Mouse (Mus musculus): ENCODE data around the gene Clca3a1. TPM values are rescaled to one million over a fixed set of nuclear protein-coding genes. Genes with fewer than 3 reads are reported as not detected.
"Not testable (repeated sequence)": the region's sequence is repeated elsewhere in the genome, so short reads cannot be mapped to it uniquely, and the experiment has no call there.

Gene Clca3a1
- polyA plus RNA-seq (2016; fragmentation: Nextera tagmentation; extraction: Ambion mirVana) = 0.31 and 0.42 TPM in 2 replicates

DNA sequence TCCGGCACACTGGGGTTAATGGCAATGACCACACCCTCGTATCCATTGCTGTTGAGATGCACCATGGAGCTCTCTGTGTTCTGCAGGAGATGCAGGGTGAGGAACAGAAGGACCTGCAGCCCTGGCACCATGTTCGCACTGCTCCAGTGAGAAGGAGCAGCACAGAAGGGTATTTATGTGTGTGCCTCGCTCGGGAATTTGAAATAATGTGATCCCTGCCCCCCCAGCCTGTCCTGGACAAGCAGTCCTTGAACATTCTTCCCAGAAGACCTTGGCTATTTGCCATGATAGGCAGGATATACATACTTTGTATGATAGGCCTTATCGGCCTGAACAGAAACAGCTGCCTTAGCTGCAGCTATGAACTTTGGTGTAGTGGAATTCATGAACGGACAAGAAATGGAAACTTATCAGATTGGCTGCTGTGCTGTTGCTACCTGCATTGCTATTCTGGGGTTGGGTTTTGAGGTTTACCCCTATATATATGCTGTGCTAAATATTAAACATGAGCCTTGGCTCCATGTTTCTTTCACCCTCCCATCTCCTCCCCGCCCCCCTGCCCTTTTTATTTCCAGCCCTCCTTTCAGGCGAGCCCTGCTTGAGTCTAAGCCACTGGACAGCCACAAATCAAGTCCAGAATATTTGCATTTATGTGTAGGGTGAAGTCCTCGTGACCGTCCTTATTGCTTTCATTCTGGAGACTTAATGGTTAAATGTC, at the start of gene Clca3a1:
Clca3a1 (minus strand) TSS at position 386 of the 718 bp plus-strand sequence.
- Histone ChIP-seq H3K27ac (no peak within 1 kb of the TSS), H3K27me3 (no peaks in the 10 kb centered on the region)
- no peak for ATAC-seq (ENCODE audit: insufficient number of reproducible peaks, insufficient read depth, low FRiP score, low TSS enrichment)

DNA sequence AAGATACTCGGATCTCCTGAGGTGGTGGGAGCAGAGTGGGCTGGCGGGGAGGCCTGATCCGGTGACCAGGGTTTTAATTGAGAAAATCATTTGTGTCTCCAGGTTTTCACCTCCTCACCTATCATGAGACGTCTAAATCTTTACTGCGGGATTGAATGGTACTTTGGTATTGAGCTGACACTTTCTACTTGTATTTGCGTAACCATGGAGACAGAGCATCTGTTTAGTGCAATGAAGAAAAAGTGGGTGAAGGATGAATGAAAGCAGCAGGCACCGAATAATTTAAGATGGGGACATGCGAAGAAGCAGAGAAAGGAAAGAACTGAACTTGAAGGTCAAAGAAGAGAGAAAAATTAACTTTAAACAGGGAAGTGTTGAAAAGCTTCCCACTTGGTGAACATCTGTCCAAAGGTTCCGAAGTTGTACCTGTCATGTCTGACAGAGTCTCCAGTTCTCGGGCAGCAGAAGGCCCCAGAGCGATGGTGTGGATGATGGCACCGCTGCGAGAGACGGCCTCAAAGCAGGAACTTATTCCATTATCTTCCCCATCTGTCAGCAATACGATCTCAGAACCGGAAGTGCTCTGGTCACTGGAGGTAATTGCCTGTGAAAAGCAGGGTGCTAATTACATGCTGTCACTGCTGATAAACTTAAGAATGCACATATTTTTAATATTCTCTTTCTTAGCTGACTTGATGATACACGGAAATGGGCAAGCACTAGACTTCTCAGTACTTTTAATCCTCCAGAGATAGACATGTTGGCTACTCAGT, 47.6 kb upstream of the Clca3a1 start:
- not testable (repeated sequence) for H3K4me1 ChIP-seq; H3K4me3 ChIP-seq; ATAC-seq (ENCODE audit: insufficient number of reproducible peaks, insufficient read depth, low FRiP score, low TSS enrichment); H3K36me3 ChIP-seq; H3K9me3 ChIP-seq; H3K9ac ChIP-seq; H3K4me2 ChIP-seq (replicated peaks); H3K27ac ChIP-seq; H3K27me3 ChIP-seq
- WGBS = 68% methylated on average over 16 of the region's 17 CpGs

More for the DNA sequence above, at the start of gene Clca3a1:
- H3K9ac ChIP-seq = no peak within 1 kb of the TSS
- H3K4me3 ChIP-seq = no peak within 1 kb of the TSS
- 70% methylated on average over 11 of the region's 11 CpGs for WGBS
- no peaks in the 10 kb centered on the region for H3K4me1 ChIP-seq
- H3K9me3 ChIP-seq = no peaks in the 10 kb centered on the region
- H3K4me2 ChIP-seq (replicated peaks) = no peak within 1 kb of the TSS
- no peaks in the 10 kb centered on the region for H3K36me3 ChIP-seq

DNA sequence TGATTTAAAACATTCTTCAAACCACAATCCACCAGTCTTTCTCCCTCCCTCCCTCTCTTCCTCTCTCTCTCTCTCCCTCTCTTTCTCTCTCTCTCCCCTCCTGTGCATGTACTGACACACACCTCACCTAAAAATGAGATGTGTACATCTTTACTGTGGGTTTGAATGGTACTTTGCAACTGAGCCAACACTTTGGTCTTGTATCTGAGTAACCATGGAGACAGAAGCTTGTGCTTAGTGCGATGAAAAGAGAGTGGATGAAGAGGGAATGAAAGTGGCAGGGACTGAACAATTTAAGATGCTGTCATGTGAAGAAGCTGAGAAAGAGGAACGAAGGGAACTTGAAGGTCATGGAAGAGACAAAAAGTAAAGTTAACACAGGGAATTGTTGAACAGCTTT, 45.8 kb upstream of the Clca3a1 start:
- 70% methylated on average over 2 of the region's 2 CpGs for WGBS
- not testable (repeated sequence) for H3K4me2 ChIP-seq (replicated peaks); H3K4me3 ChIP-seq; H3K27me3 ChIP-seq; H3K9me3 ChIP-seq; H3K4me1 ChIP-seq; H3K27ac ChIP-seq; ATAC-seq (ENCODE audit: insufficient number of reproducible peaks, insufficient read depth, low FRiP score, low TSS enrichment); H3K36me3 ChIP-seq; H3K9ac ChIP-seq

DNA sequence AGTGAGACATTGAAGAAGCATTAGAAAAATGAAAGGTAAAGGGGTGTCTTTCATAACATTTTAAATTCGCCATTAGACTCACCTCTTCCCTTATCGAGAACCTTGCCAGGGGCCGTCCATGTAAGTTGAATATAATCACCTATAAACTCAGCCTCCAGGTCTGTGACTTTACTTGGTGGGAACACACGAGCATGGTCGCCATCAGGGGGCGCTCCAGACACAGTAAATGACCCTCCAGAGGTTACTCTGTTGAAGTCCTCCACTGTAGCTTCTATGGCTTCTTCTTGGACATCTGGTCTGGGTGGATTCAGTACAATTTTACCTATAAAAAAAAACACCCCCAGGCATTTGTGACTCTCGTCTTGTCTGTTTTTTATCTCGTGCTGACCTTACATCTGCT, 41.1 kb upstream of the Clca3a1 start:
- Histone ChIP-seq H3K4me3 (no peak overlapping the region), H3K9ac (no peak overlapping the region), H3K9me3 (no peaks in the 10 kb centered on the region), H3K4me1 (no peaks in the 10 kb centered on the region), H3K4me2 (replicated peaks) (no peak overlapping the region), H3K36me3 (no peaks in the 10 kb centered on the region), H3K27me3 (no peaks in the 10 kb centered on the region), H3K27ac (no peak overlapping the region)
- no peak for ATAC-seq (ENCODE audit: insufficient number of reproducible peaks, insufficient read depth, low FRiP score, low TSS enrichment)
- 26% methylated on average over 8 of the region's 8 CpGs for WGBS

DNA sequence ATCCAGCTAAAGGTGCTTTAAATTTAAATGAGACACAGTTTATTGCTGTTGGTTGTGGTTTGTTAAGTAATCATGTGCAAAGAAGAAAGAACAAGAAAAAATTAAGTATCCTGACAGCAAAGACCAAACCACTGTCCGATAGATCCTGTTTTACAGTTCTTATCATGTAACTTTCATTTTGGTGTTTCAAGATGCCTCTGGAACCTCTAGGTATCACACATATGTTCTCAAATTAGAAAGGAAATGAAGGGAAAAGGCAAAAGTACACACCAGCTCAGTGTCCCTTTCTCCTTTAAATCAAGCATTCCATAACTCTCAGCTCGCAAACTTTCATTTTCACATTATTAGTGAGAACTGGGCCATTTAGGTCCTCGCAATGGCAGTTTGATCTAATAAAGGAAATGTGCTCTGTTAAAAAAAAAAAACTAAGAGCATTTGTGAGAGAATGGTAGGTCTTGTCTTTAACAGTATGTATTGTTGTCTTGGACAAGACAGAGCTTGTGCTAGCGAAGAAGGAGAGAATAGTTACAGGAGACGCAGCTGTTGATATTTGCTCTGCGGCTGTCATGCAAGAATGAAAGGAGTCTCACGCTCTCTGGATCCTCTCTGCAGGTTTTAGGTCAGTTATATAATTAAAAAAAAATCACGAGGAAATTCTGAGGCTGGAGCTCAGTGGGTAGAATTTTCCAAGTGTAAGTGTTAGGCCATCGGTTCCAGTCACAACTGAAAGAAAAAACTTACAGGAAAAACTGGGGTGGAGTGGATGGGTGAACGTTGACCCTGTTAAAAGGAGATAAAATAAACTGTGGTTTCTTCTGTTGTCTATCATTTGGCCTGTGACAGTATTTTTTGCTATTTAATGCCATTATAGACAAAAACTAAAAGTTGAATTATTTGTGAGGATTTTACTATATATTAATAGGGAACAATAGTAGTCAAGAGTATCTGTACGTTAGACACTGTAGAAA, 24.7 kb upstream of the Clca3a1 start:
- WGBS = 76% methylated on average over 11 of the region's 11 CpGs
- Histone ChIP-seq H3K9me3 (no peaks in the 10 kb centered on the region), H3K4me3 (no peak overlapping the region), H3K9ac (no peak overlapping the region), H3K36me3 (no peaks in the 10 kb centered on the region), H3K4me1 (no peaks in the 10 kb centered on the region), H3K4me2 (replicated peaks) (no peak overlapping the region), H3K27ac (no peak overlapping the region), H3K27me3 (no peaks in the 10 kb centered on the region)
- ATAC-seq (ENCODE audit: insufficient number of reproducible peaks, insufficient read depth, low FRiP score, low TSS enrichment) = no peak

DNA sequence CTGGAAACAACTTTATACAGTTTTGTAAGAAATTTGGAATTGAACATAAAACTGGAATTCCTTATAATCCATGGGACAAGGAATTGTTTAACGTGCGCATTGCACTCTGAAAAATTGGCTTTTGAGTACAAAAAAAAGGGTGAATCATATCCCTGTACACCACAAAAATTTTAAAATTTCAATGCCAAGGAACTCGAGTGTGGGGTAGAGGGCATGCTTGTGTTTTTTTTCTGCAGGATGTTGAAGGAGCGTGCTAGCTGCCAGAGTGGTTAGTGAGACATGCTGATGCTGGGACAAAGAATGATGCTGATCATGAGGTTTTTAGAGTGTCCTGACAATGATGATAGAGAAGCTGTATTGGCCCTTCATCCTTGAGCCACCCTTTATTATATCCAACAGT, 4.4 kb upstream of the Clca3a1 start:
- no peak overlapping the region for H3K27ac ChIP-seq
- no peak overlapping the region for H3K4me3 ChIP-seq
- no peak for ATAC-seq (ENCODE audit: insufficient number of reproducible peaks, insufficient read depth, low FRiP score, low TSS enrichment)
- H3K4me2 ChIP-seq (replicated peaks) = no peak overlapping the region
- no peaks in the 10 kb centered on the region for H3K4me1 ChIP-seq
- WGBS = 90% methylated on average over 4 of the region's 4 CpGs
- H3K9me3 ChIP-seq = no peaks in the 10 kb centered on the region
- no peaks in the 10 kb centered on the region for H3K36me3 ChIP-seq
- H3K27me3 ChIP-seq = no peaks in the 10 kb centered on the region
- H3K9ac ChIP-seq = no peak overlapping the region

DNA sequence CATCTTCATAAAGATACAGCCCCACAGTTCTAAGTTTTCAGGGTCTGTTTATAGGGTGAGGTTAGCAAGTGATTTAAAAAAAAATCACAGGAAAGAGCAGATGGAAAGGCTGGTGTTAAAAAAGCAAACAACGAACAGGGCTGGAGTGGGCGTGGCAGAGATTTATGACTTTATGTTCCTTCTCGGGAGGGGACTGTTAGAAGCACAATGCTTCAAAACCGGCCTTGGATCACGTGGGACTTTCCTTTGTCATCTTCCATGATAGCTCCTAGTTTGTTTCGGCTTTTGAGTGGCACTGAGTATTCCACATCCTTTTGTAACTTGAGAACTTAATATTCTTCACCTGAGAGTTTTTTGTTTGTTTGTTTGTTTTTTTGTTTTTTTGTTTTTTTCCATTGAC, 677 bp upstream of the Clca3a1 start:
- Histone ChIP-seq H3K4me2 (replicated peaks) (no peak overlapping the region), H3K27ac (no peak overlapping the region), H3K36me3 (no peaks in the 10 kb centered on the region), H3K9me3 (no peaks in the 10 kb centered on the region), H3K4me3 (no peak overlapping the region), H3K27me3 (no peaks in the 10 kb centered on the region), H3K4me1 (no peaks in the 10 kb centered on the region), H3K9ac (no peak overlapping the region)
- no peak for ATAC-seq (ENCODE audit: insufficient number of reproducible peaks, insufficient read depth, low FRiP score, low TSS enrichment)
- whole genome bisulfite sequencing = 74% methylated on average over 6 of the region's 6 CpGs

DNA sequence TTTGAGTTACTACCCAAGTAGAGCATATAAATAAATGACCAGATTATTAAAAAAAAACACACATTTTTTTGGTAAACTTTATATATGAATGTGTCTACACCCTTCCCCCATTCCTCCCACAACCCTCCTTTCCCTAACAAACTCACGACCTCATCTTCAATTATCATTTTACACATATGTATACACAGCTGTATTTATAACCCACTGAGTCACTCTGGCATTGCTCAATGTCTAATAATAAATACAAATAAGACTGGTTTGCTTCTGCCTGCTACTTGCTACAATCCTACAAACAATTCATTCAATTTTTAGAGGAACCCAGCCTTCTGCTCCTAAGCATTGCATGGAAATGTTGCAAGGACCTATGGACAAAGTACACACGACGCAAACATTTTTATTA, 1.1 kb downstream of the Clca3a1 start:
- H3K27ac ChIP-seq = no peak overlapping the region
- no peak overlapping the region for H3K9ac ChIP-seq
- H3K4me3 ChIP-seq = no peak overlapping the region
- no peak for ATAC-seq (ENCODE audit: insufficient number of reproducible peaks, insufficient read depth, low FRiP score, low TSS enrichment)
- H3K9me3 ChIP-seq = no peaks in the 10 kb centered on the region
- H3K27me3 ChIP-seq = no peaks in the 10 kb centered on the region
- WGBS = 84% methylated on average over 3 of the region's 3 CpGs
- no peaks in the 10 kb centered on the region for H3K36me3 ChIP-seq
- no peaks in the 10 kb centered on the region for H3K4me1 ChIP-seq
- H3K4me2 ChIP-seq (replicated peaks) = no peak overlapping the region

DNA sequence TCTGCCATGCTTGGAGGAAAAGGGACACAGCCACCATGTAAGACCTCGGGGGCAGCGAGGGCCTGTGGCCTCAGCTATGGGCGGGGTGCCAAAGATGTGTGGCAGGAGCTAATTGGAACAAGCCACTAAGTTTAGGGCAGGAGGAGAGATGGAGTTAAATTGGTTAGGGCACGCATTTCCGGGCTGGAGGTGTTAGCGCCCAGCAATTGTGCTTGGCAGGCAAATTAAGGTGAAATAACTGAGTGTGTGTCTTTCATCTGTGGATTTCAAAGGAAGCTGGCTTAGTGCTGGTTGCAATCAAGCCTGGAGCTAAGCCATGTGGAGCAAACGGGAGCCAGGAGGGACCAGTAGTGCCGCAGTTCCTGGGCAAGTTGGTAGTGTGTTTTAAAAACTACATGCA, 4.7 kb downstream of the Clca3a1 start:
- H3K27ac ChIP-seq; H3K9me3 ChIP-seq; H3K4me3 ChIP-seq; H3K4me2 ChIP-seq (replicated peaks); H3K9ac ChIP-seq; H3K4me1 ChIP-seq; H3K36me3 ChIP-seq; ATAC-seq (ENCODE audit: insufficient number of reproducible peaks, insufficient read depth, low FRiP score, low TSS enrichment); H3K27me3 ChIP-seq: not testable (repeated sequence)
- WGBS = 65% methylated on average over 8 of the region's 8 CpGs

DNA sequence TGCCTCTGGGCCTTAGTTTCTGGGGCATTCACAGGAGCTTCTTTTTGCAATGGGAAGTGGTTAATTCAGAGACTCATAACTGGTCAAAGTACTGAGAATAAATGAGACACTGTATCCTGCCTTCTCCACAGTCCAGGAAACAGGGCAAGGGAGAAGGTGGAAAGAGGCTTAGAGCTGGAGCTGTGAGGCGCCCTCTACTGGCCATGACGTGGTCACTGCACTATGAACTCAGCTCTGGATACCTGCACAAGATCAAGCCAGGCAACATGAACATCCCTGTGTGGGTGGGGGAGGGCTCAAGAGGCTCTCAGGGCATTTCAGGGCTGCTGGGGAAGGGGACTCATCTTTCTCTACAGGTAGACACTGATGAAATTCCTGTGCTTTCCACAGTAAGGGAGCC, 7.7 kb downstream of the Clca3a1 start:
- H3K27ac ChIP-seq = no peak overlapping the region
- H3K27me3 ChIP-seq = no peaks in the 10 kb centered on the region
- no peak overlapping the region for H3K4me2 ChIP-seq (replicated peaks)
- no peaks in the 10 kb centered on the region for H3K9me3 ChIP-seq
- WGBS = 4% methylated on average over 2 of the region's 2 CpGs
- no peak for ATAC-seq (ENCODE audit: insufficient number of reproducible peaks, insufficient read depth, low FRiP score, low TSS enrichment)
- H3K4me3 ChIP-seq = no peak overlapping the region
- no peak overlapping the region for H3K9ac ChIP-seq
- no peaks in the 10 kb centered on the region for H3K36me3 ChIP-seq
- H3K4me1 ChIP-seq = no peaks in the 10 kb centered on the region

DNA sequence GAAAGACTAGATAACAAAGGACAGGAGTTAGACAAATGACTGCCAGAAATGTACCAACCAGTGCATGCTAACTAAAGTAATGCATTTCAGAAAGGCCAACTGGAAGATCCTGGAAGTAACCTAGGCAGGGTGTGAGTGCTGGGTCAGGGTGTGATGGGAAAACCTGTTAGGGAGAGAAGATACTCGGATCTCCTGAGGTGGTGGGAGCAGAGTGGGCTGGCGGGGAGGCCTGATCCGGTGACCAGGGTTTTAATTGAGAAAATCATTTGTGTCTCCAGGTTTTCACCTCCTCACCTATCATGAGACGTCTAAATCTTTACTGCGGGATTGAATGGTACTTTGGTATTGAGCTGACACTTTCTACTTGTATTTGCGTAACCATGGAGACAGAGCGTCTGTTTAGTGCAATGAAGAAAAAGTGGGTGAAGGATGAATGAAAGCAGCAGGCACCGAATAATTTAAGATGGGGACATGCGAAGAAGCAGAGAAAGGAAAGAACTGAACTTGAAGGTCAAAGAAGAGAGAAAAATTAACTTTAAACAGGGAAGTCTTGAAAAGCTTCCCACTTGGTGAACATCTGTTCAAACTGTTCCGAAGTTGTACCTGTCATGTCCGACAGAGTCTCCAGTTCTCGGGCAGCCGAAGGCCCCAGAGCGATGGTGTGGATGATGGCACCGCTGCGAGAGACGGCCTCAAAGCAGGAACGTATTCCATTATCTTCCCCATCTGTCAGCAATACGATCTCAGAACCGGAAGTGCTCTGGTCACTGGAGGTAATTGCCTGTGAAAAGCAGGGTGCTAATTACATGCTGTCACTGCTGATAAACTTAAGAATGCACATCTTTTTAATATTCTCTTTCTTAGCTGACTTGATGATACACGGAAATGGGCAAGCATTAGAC, 11.5 kb downstream of the Clca3a1 start:
- H3K4me1 ChIP-seq; ATAC-seq (ENCODE audit: insufficient number of reproducible peaks, insufficient read depth, low FRiP score, low TSS enrichment); H3K4me3 ChIP-seq; H3K27ac ChIP-seq; H3K27me3 ChIP-seq; H3K9ac ChIP-seq; H3K36me3 ChIP-seq; H3K4me2 ChIP-seq (replicated peaks); H3K9me3 ChIP-seq: not testable (repeated sequence)
- 68% methylated on average over 19 of the region's 21 CpGs for WGBS

All from embryonic facial prominence, embryonic 12.5 days (tissue).